18 mouse cellular contexts compared by ENCODE assay signal in genomic region chr17:79177259-79177658, GRCm38 (mm10).
A peak's percentile ranks its signal among the peaks of the same experiment; 100 is the strongest.
DNase-seq lines count a peak whose midpoint lies in the region; ATAC-seq and TF ChIP-seq lines count a peak whose summit lies in the region.
"Had no signal": no experiment of that assay in that cellular context is flagged by ENCODE, and none has a peak within 500 bp of the region (broad histone marks: within the 10 kb centered on the region; RNA-seq: fewer than 3 reads in every experiment).

No protein-coding gene starts in this region.

- 0 out of 2 replicates have a peak, but pooled peaks have one; percentile 27 for ATAC-seq in intestine, embryonic 14.5 days (replicated peaks; ENCODE audit: low FRiP score, low TSS enrichment, low read depth)
- ATAC-seq: activated CD4-positive, CD25-positive, alpha-beta regulatory T cell, adult 4 months; forebrain, embryonic 14.5 days had no signal

- no peaks in the 10 kb centered on the region for H3K36me3 ChIP-seq in intestine, embryonic 14.5 days (ENCODE audit: control insufficient read depth, insufficient read depth, low read length)
- no peaks in the 10 kb centered on the region for H3K36me3 ChIP-seq in thymus, adult 2 months (ENCODE audit: control insufficient read depth, insufficient read depth, low read length)
- H3K36me3 ChIP-seq: embryonic facial prominence, embryonic 10.5 days; heart, embryonic 12.5 days; hindbrain, embryonic 10.5 days had no signal

- H3K9ac ChIP-seq in intestine, embryonic 14.5 days (ENCODE audit: low read length): no peak overlapping the region
- H3K9ac ChIP-seq: heart, embryonic 12.5 days; hindbrain, embryonic 14.5 days had no signal

- H3K9me3 ChIP-seq in intestine, embryonic 14.5 days (ENCODE audit: control insufficient read depth, low read length): no peaks in the 10 kb centered on the region
- H3K9me3 ChIP-seq: embryonic facial prominence, embryonic 10.5 days; heart, embryonic 12.5 days; hindbrain, embryonic 10.5 days had no signal

- H3K4me3 ChIP-seq in intestine, embryonic 14.5 days (ENCODE audit: low read depth, low read length): no peak overlapping the region
- no peak overlapping the region for H3K4me3 ChIP-seq in thymus, adult 2 months (ENCODE audit: control insufficient read depth, insufficient read depth, low read length)
- H3K4me3 ChIP-seq: embryonic facial prominence, embryonic 10.5 days; heart, adult 2 months; heart, embryonic 12.5 days; hindbrain, embryonic 10.5 days had no signal

- no peak overlapping the region for H3K27ac ChIP-seq in intestine, embryonic 14.5 days (ENCODE audit: low read depth)
- H3K27ac ChIP-seq in thymus, adult 2 months (ENCODE audit: control insufficient read depth, insufficient read depth, low read length): no peak overlapping the region
- H3K27ac ChIP-seq: embryonic facial prominence, embryonic 10.5 days; heart, adult 2 months; hindbrain, embryonic 10.5 days; hindbrain, embryonic 14.5 days had no signal

- H3K4me1 ChIP-seq in intestine, embryonic 14.5 days (replicated peaks; ENCODE audit: control insufficient read depth, insufficient read depth, low read length): no peaks in the 10 kb centered on the region
- no peaks in the 10 kb centered on the region for H3K4me1 ChIP-seq in thymus, adult 2 months (replicated peaks; ENCODE audit: control insufficient read depth, insufficient read depth, low read length)
- H3K4me1 ChIP-seq: heart, embryonic 12.5 days; hindbrain, embryonic 10.5 days had no signal

- WGBS in intestine, embryonic 14.5 days: 84% methylated on average over 3 of the region's 3 CpGs
- 37% methylated on average over 3 of the region's 3 CpGs for WGBS in large intestine, adult 2 months
- WGBS in thymus, adult 2 months: 89% methylated on average over 3 of the region's 3 CpGs

- TF ChIP-seq CTCF in thymus, adult 2 months (IDR thresholded peaks at IDR 0.05; ENCODE audit: borderline replicate concordance, control insufficient read depth, extremely low read depth, insufficient read depth, low read length, poor library complexity): no peak

- peak; percentile 56 for DNase-seq in heart, adult 11 months
- no peak for DNase-seq in heart, adult 9 months (ENCODE audit: low spot score in 2 of 2)
- DNase-seq in intestine, embryonic 14.5 days (ENCODE audit: low spot score): no peak
- DNase-seq in large intestine, adult 2 months (ENCODE audit: low read depth, low spot score): peak; percentile 43
- DNase-seq in thymus, adult 2 months: no peak
- no peak for DNase-seq in right cerebral cortex, postnatal 36 days (ENCODE audit: low spot score in 2 of 2)
- no peak for DNase-seq in c-Kit-positive CD71-positive TER-119-positive erythroid progenitor cells, embryonic 14.5 days (ENCODE audit: low spot score)
- DNase-seq: adrenal gland, adult 2 months; adrenal gland, postnatal 25 days; cerebellum, adult 2 months; cerebellum, postnatal 10 days; heart, adult 2 months had no signal

- no peaks in the 10 kb centered on the region for H3K27me3 ChIP-seq in intestine, embryonic 14.5 days (replicated peaks; ENCODE audit: control insufficient read depth, insufficient read depth, low read length)
- no peaks in the 10 kb centered on the region for H3K27me3 ChIP-seq in thymus, adult 2 months (ENCODE audit: control insufficient read depth, insufficient read depth, low read length)
- H3K27me3 ChIP-seq: heart, embryonic 12.5 days had no signal

- no peak overlapping the region for H3K4me2 ChIP-seq in intestine, embryonic 14.5 days (ENCODE audit: low read length)
- H3K4me2 ChIP-seq: heart, embryonic 12.5 days; hindbrain, embryonic 14.5 days had no signal

- TF ChIP-seq POLR2A in thymus, adult 2 months (IDR thresholded peaks at IDR 0.05; ENCODE audit: control insufficient read depth, extremely low read depth, insufficient read depth, low read length, poor library complexity): no peak

Comparison
In these comparisons a context has a peak if more than half of its experiments do, and no peak if none do; other contexts are left out.
1. DNase-seq: peak in heart, adult 11 months (single experiment) and large intestine, adult 2 months (single experiment); none in heart, adult 9 months (0 of 2), intestine, embryonic 14.5 days (single experiment), thymus, adult 2 months (single experiment), right cerebral cortex, postnatal 36 days (0 of 2) and c-Kit-positive CD71-positive TER-119-positive erythroid progenitor cells, embryonic 14.5 days (single experiment).